Mouse (Mus musculus) forebrain, postnatal 0 days (tissue): ENCODE results near the gene Necab3. TPM values are rescaled to one million over a fixed set of nuclear protein-coding genes. Genes with fewer than 3 reads are reported as not detected.

Experiments used
- ATAC-seq: fragments of 200-750 bp; cut with Nextera tagmentation; 2 replicates; pipeline ENCODE4 v1.8.0; 2017; ENCODE audit warnings: mild to moderate bottlenecking, moderate library complexity
- DNase-seq: peaks from one replicate; pipeline ENCODE4 v3.0.0-alpha.2; 2015
- H3K27ac ChIP-seq: fragments of 300-500 bp; sonication (generic); 2 replicates; pipeline ENCODE4 v1.5.1; 2014; ENCODE audit warnings: low read depth, mild to moderate bottlenecking, antibody characterized with exemption, low read length, moderate library complexity, mixed read lengths
- H3K27me3 ChIP-seq: fragments of 300-500 bp; sonication (generic); 2 replicates; pipeline ENCODE4 v1.6.1; 2014; ENCODE audit warnings: mild to moderate bottlenecking, low read length, mixed read lengths; ENCODE audit not compliant: insufficient read depth
- H3K36me3 ChIP-seq: fragments of 300-500 bp; sonication (generic); 2 replicates; pipeline ENCODE4 v1.6.1; 2014; ENCODE audit warnings: mild to moderate bottlenecking, moderate library complexity; ENCODE audit not compliant: insufficient read depth
- H3K4me1 ChIP-seq: fragments of 300-500 bp; sonication (generic); 2 replicates; pipeline ENCODE4 v1.6.1; 2014; ENCODE audit warnings: antibody characterized with exemption; ENCODE audit not compliant: insufficient read depth
- H3K4me2 ChIP-seq: fragments of 300-500 bp; sonication (generic); 2 replicates; pipeline ENCODE4 v1.6.1; 2014; ENCODE audit warnings: low read depth, mild to moderate bottlenecking, moderate library complexity
- H3K4me3 ChIP-seq: fragments of 300-500 bp; sonication (generic); 2 replicates; pipeline ENCODE4 v1.5.1; 2014; ENCODE audit warnings: low read depth, low read length, mixed read lengths
- H3K9ac ChIP-seq: fragments of 300-500 bp; sonication (generic); 2 replicates; pipeline ENCODE4 v1.6.1; 2014; ENCODE audit warnings: mild to moderate bottlenecking
- H3K9me3 ChIP-seq: fragments of 300-500 bp; sonication (generic); 2 replicates; pipeline ENCODE4 v1.6.1; 2016; ENCODE audit warnings: low read length
- CTCF ChIP-seq: sonication (generic); IDR thresholded peaks from 2 replicates; pipeline ENCODE4 v1.5.1; 2016; ENCODE audit warnings: antibody characterized with exemption, control low read depth, low read depth
- WGBS: fragments of 180-500 bp; shearing (Covaris S2); extraction: QIAGEN DNeasy Blood & Tissue Kit; methylation state at CpG from one replicate; pipeline ENCODE4 v1.1.7; 2014; 5-methylcytosine and 5-hydroxymethylcytosine counted together
- polyA plus RNA-seq: library from polyadenylated mRNA; unstranded; fragments of >200 nt; fragmentation: Nextera tagmentation; extraction: Ambion mirVana; gene quantifications from 2 replicates; pipeline ENCODE4 v1.2.1, GENCODE M21; 2015
- total RNA-seq: library from RNA; depleted of rRNA; stranded (reverse); fragments of >200 nt; gene quantifications from 2 replicates; pipeline ENCODE4 v1.2.3, GENCODE M21; 2014; rRNA removed

Necab3 gene
- total and polyA plus RNA-seq, 2 experiments from 2014 or later = 14.5 to 17.2 TPM

DNA sequence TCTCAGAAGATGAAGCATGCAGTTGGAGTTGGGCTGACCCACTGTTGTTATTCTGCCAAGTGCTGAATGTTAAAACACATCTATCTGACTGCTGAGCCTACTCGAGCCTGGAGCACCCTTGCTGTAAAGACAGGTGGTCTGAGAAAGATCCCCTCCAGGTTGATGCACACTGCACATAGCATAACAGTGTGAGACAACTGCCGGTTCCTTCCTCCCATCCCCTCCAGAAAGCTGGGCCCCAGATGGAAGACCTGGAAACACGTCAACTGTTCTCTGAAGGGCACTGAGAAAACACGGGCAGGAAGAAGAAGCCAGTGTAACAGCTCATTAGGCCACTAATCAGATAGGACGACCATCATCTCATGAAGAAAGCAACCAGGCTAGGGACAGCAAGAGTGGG lies 60.1 kb downstream of the Necab3 start:
- no peak overlapping the region for H3K4me2 ChIP-seq
- H3K4me1 ChIP-seq = no peaks in the 10 kb centered on the region
- 0 out of 2 replicates have a peak overlapping the region, but pooled peaks have one; percentile 9 for H3K27ac ChIP-seq
- no peaks in the 10 kb centered on the region for H3K36me3 ChIP-seq
- no peak for TF ChIP-seq CTCF
- no peaks in the 10 kb centered on the region for H3K27me3 ChIP-seq
- H3K9ac ChIP-seq = no peak overlapping the region
- H3K9me3 ChIP-seq = no peaks in the 10 kb centered on the region
- DNase-seq (no peak), ATAC-seq (no peak)
- no peak overlapping the region for H3K4me3 ChIP-seq
- WGBS = 46% methylated on average over 5 of the region's 5 CpGs

- Histone ChIP-seq H3K4me1 (peaks cover 6% of the 10 kb centered on the region; the same call in 1 of the 2 replicates), H3K36me3 (no peaks in the 10 kb centered on the region), H3K9ac (no peak overlapping the region), H3K9me3 (no peaks in the 10 kb centered on the region), H3K4me3 (no peak overlapping the region), H3K27ac (no peak overlapping the region), H3K27me3 (no peaks in the 10 kb centered on the region), H3K4me2 (no peak overlapping the region)
- 96% methylated on average over 4 of the region's 4 CpGs for WGBS
- ATAC-seq = no peak
- TF ChIP-seq CTCF = no peak
- no peak for DNase-seq
Measured at GRCm38 (mm10) chr2:154495021-154495420, 63.7 kb downstream of the Necab3 start.

Other genes with a start within 250 kb of the Necab3 start
- gene Cdk5rap1, start 185.9 kb downstream of the Necab3 start, total RNA-seq = 14.3 and 14.7 TPM in 2 replicates
- gene Cdk5rap1, start 185.9 kb downstream of the Necab3 start, polyA plus RNA-seq = 6.3 and 10.4 TPM in 2 replicates
- gene Snta1, start 150.8 kb downstream of the Necab3 start, total RNA-seq = 23.0 and 25.3 TPM in 2 replicates
- 14.8 and 15.8 TPM in 2 replicates for gene Snta1, start 150.8 kb downstream of the Necab3 start, polyA plus RNA-seq
- gene Cbfa2t2, start 122.4 kb downstream of the Necab3 start, total RNA-seq = 32.5 and 41.8 TPM in 2 replicates
- 22.1 and 31.9 TPM in 2 replicates for gene Cbfa2t2, start 122.4 kb downstream of the Necab3 start, polyA plus RNA-seq
- gene 1700003F12Rik, start 11.8 kb downstream of the Necab3 start, total RNA-seq = 1.7 and 6.4 TPM in 2 replicates
- 2.8 and 3.2 TPM in 2 replicates for gene 1700003F12Rik, start 11.8 kb downstream of the Necab3 start, polyA plus RNA-seq
- 0.15 and 0.48 TPM in 2 replicates for gene Actl10, start 7.1 kb downstream of the Necab3 start, total RNA-seq
- gene Actl10, start 7.1 kb downstream of the Necab3 start, polyA plus RNA-seq = 0.13 TPM in 1 of 2 replicates, not detected in the other
- gene E2f1, start 11.0 kb upstream of the Necab3 start, total RNA-seq = 2.8 and 3.0 TPM in 2 replicates
- gene E2f1, start 11.0 kb upstream of the Necab3 start, polyA plus RNA-seq = 4.7 and 4.9 TPM in 2 replicates
- 13.2 and 15.0 TPM in 2 replicates for gene Pxmp4, start 44.8 kb upstream of the Necab3 start, total RNA-seq
- gene Pxmp4, start 44.8 kb upstream of the Necab3 start, polyA plus RNA-seq = 16.6 and 17.9 TPM in 2 replicates
- gene Zfp341, start 54.4 kb upstream of the Necab3 start, total RNA-seq = 8.8 and 10.2 TPM in 2 replicates
- 1.3 and 1.4 TPM in 2 replicates for gene Zfp341, start 54.4 kb upstream of the Necab3 start, polyA plus RNA-seq
- gene 4930519P11Rik, start 54.5 kb upstream of the Necab3 start, total RNA-seq = 1.1 TPM in 1 of 2 replicates, not detected in the other
- gene 4930519P11Rik, start 54.5 kb upstream of the Necab3 start, polyA plus RNA-seq = 0.64 TPM in 1 of 2 replicates, not detected in the other
- gene Chmp4b, start 92.8 kb upstream of the Necab3 start, total RNA-seq = 176 and 191 TPM in 2 replicates
- 28.9 and 29.4 TPM in 2 replicates for gene Chmp4b, start 92.8 kb upstream of the Necab3 start, polyA plus RNA-seq
- gene Gm14214, start 211.1 kb upstream of the Necab3 start, total RNA-seq = not detected in 2 replicates
- not detected in 2 replicates for gene Gm14214, start 211.1 kb upstream of the Necab3 start, polyA plus RNA-seq
- 174 and 222 TPM in 2 replicates for gene Raly, start 232.2 kb upstream of the Necab3 start, total RNA-seq
- 22.2 and 23.6 TPM in 2 replicates for gene Raly, start 232.2 kb upstream of the Necab3 start, polyA plus RNA-seq
- 0.90 and 2.5 TPM in 2 replicates for gene a, start 232.5 kb upstream of the Necab3 start, total RNA-seq
- 2.9 and 3.5 TPM in 2 replicates for gene a, start 232.5 kb upstream of the Necab3 start, polyA plus RNA-seq